Mouse (Mus musculus): ENCODE data around the gene Slc5a11. TPM values are rescaled to one million over a fixed set of nuclear protein-coding genes. Genes with fewer than 3 reads are reported as not detected.

Gene Slc5a11
- polyA plus RNA-seq, 1 experiment from 2014 or later: 0.16 TPM

Other genes starting within 250 kb of the Slc5a11 start
- gene Rbbp6, start 249.1 kb upstream of the Slc5a11 start, polyA plus RNA-seq (2016; fragmentation: Nextera tagmentation; extraction: Ambion mirVana): 31.9 and 36.2 TPM in 2 replicates
- 75.3 and 79.0 TPM in 2 replicates for gene Tnrc6a, start 90.9 kb upstream of the Slc5a11 start, polyA plus RNA-seq (2016; fragmentation: Nextera tagmentation; extraction: Ambion mirVana)
- 69.2 and 71.6 TPM in 2 replicates for gene Lcmt1, start 155.0 kb downstream of the Slc5a11 start, polyA plus RNA-seq (2016; fragmentation: Nextera tagmentation; extraction: Ambion mirVana)
- gene Arhgap17, start 155.1 kb downstream of the Slc5a11 start, polyA plus RNA-seq (2016; fragmentation: Nextera tagmentation; extraction: Ambion mirVana): 19.7 and 23.1 TPM in 2 replicates
- gene Aqp8, start 247.5 kb downstream of the Slc5a11 start, polyA plus RNA-seq (2016; fragmentation: Nextera tagmentation; extraction: Ambion mirVana): 0.34 and 0.42 TPM in 2 replicates